26 mouse cellular contexts compared by ENCODE assay signal in the genomic region with DNA sequence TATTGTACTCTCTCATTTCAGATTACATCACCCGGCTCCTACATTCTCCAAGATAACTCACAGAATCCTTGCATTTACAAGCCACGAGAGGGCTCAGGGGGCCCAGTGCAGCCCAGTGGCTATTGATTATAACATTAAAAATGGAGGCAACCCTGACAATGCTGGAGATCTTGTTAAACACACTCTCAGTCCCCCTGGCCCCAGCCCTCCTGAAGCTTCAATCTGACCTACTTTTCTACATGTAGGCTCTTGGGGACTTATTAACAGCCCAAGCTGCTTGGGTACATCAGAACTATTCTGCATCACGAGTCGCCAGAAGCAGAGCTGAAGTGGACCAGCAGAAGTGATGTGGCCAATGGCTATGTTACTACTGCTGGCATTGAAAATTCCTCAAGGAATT. TPM values are rescaled to one million over a fixed set of nuclear protein-coding genes. Genes with fewer than 3 reads are reported as not detected.
DNase-seq lines count a peak whose midpoint lies in the region; ATAC-seq lines count a peak whose summit lies in the region.
"Had no signal": no experiment of that assay in that cellular context is flagged by ENCODE, and none has a peak within 500 bp of the region (broad histone marks: within the 10 kb centered on the region; RNA-seq: fewer than 3 reads in every experiment).

No protein-coding gene starts in this region.

- 74% methylated on average over 4 of the region's 4 CpGs for WGBS in midbrain, embryonic 13.5 days
- WGBS in midbrain, embryonic 15.5 days: 76% methylated on average over 4 of the region's 4 CpGs

- no peaks in the 10 kb centered on the region for H3K9me3 ChIP-seq in midbrain, embryonic 13.5 days
- H3K9me3 ChIP-seq in midbrain, embryonic 15.5 days: no peaks in the 10 kb centered on the region
- H3K9me3 ChIP-seq: forebrain, embryonic 13.5 days; heart, embryonic 15.5 days; hindbrain, embryonic 13.5 days had no signal

- no peak overlapping the region for H3K9ac ChIP-seq in midbrain, embryonic 13.5 days (replicated peaks)
- no peak overlapping the region for H3K9ac ChIP-seq in midbrain, embryonic 15.5 days
- H3K9ac ChIP-seq: forebrain, embryonic 13.5 days; heart, embryonic 12.5 days; heart, embryonic 15.5 days; hindbrain, embryonic 13.5 days had no signal

- ATAC-seq in midbrain, embryonic 13.5 days: peak; percentile 50; the same call in 1 of the 2 replicates
- peak; percentile 51 for ATAC-seq in midbrain, embryonic 15.5 days (replicated peaks)
- ATAC-seq: CD4-positive, CD25-positive, alpha-beta regulatory T cell, adult 4 months; forebrain, embryonic 13.5 days; forebrain, embryonic 16.5 days; hindbrain, embryonic 16.5 days had no signal

- H3K4me2 ChIP-seq in midbrain, embryonic 13.5 days (replicated peaks): no peak overlapping the region
- H3K4me2 ChIP-seq in midbrain, embryonic 15.5 days: no peak overlapping the region
- H3K4me2 ChIP-seq: forebrain, embryonic 13.5 days; heart, embryonic 12.5 days; heart, embryonic 15.5 days; hindbrain, embryonic 13.5 days had no signal

- no peaks in the 10 kb centered on the region for H3K4me1 ChIP-seq in midbrain, embryonic 13.5 days (replicated peaks)
- H3K4me1 ChIP-seq in midbrain, embryonic 15.5 days: no peaks in the 10 kb centered on the region
- H3K4me1 ChIP-seq: forebrain, embryonic 10.5 days; forebrain, embryonic 13.5 days; heart, embryonic 15.5 days; hindbrain, embryonic 10.5 days; hindbrain, embryonic 13.5 days had no signal

- H3K27ac ChIP-seq in midbrain, embryonic 13.5 days: no peak overlapping the region
- no peak overlapping the region for H3K27ac ChIP-seq in midbrain, embryonic 15.5 days
- H3K27ac ChIP-seq: forebrain, embryonic 10.5 days; forebrain, embryonic 13.5 days; heart, embryonic 15.5 days; hindbrain, embryonic 10.5 days; hindbrain, embryonic 13.5 days had no signal

- H3K27me3 ChIP-seq in midbrain, embryonic 13.5 days: no peaks in the 10 kb centered on the region
- H3K27me3 ChIP-seq in midbrain, embryonic 15.5 days (replicated peaks): no peaks in the 10 kb centered on the region
- H3K27me3 ChIP-seq: forebrain, embryonic 13.5 days; heart, embryonic 12.5 days; heart, embryonic 15.5 days had no signal

- peak; percentile 57 for DNase-seq in retina, embryonic 14.5 days (ENCODE audit: low spot score)
- no peak for DNase-seq in urinary bladder, postnatal 14 days (ENCODE audit: low spot score)
- no peak for DNase-seq in embryo, embryonic 9.5 days (ENCODE audit: extremely low spot score)
- DNase-seq in kidney, postnatal 4 days: no peak
- DNase-seq: adrenal gland, adult 2 months; adrenal gland, postnatal 14 days; cerebellum, adult 11-12 months; cerebellum, adult 8-10 months; cerebellum, postnatal 10 days; cerebellum, postnatal 36 days; embryo, embryonic 11 days; gastrocnemius, postnatal 25 days; heart, adult 18-20 months; heart, postnatal 10 days; heart, postnatal 36 days had no signal

- H3K36me3 ChIP-seq in midbrain, embryonic 13.5 days: no peaks in the 10 kb centered on the region
- no peaks in the 10 kb centered on the region for H3K36me3 ChIP-seq in midbrain, embryonic 15.5 days (replicated peaks)
- H3K36me3 ChIP-seq: forebrain, embryonic 10.5 days; heart, embryonic 12.5 days; heart, embryonic 15.5 days; hindbrain, embryonic 10.5 days; hindbrain, embryonic 13.5 days had no signal

- no peak overlapping the region for H3K4me3 ChIP-seq in midbrain, embryonic 13.5 days (replicated peaks)
- no peak overlapping the region for H3K4me3 ChIP-seq in midbrain, embryonic 15.5 days
- H3K4me3 ChIP-seq: forebrain, embryonic 10.5 days; forebrain, embryonic 13.5 days; heart, embryonic 12.5 days; heart, embryonic 15.5 days; hindbrain, embryonic 10.5 days; hindbrain, embryonic 13.5 days had no signal

RNA-seq across cellular contexts. Expression of gene Cyp2u1, which starts 23.6 kb away (rescaled TPM):
- polyA plus RNA-seq in midbrain, embryonic 13.5 days (2015; fragmentation: Nextera tagmentation; extraction: Ambion mirVana): 3.8 and 4.8 TPM in 2 replicates
- 7.3 and 8.1 TPM in 2 replicates for polyA plus RNA-seq in midbrain, embryonic 15.5 days (2015; fragmentation: Nextera tagmentation; extraction: Ambion mirVana)

RNA-seq across cellular contexts. Expression of gene Hadh, which starts 54.7 kb away (rescaled TPM):
- 30.1 and 31.6 TPM in 2 replicates for polyA plus RNA-seq in midbrain, embryonic 13.5 days (2015; fragmentation: Nextera tagmentation; extraction: Ambion mirVana)
- 20.8 and 21.1 TPM in 2 replicates for polyA plus RNA-seq in midbrain, embryonic 15.5 days (2015; fragmentation: Nextera tagmentation; extraction: Ambion mirVana)
